Mouse (Mus musculus) neural tube, embryonic 14.5 days (tissue): Measurements from ENCODE around the gene Plekhh1. TPM values are rescaled to one million over a fixed set of nuclear protein-coding genes. Genes with fewer than 3 reads are reported as not detected.

Source experiments
- ATAC-seq: fragments of 200-750 bp; cut with Nextera tagmentation; 2 replicates; pipeline ENCODE4 v1.8.0; 2017; ENCODE audit warnings: low read depth, mild to moderate bottlenecking, moderate TSS enrichment, moderate library complexity
- H3K27ac ChIP-seq: fragments of 300-500 bp; sonication (generic); 2 replicates; pipeline ENCODE4 v1.5.1; 2014; ENCODE audit warnings: low read depth, mild to moderate bottlenecking, control low read depth, low read length, moderate library complexity, mixed read lengths
- H3K27me3 ChIP-seq: fragments of 300-500 bp; sonication (generic); 2 replicates; pipeline ENCODE4 v1.6.1; 2014; ENCODE audit warnings: low read length; ENCODE audit not compliant: control insufficient read depth, insufficient read depth
- H3K36me3 ChIP-seq: fragments of 300-500 bp; sonication (generic); 2 replicates; pipeline ENCODE4 v1.6.1; 2014; ENCODE audit warnings: low read length, mixed read lengths; ENCODE audit not compliant: control insufficient read depth, insufficient read depth
- H3K4me1 ChIP-seq: fragments of 300-500 bp; sonication (generic); 2 replicates; pipeline ENCODE4 v1.6.1; 2014; ENCODE audit warnings: low read length; ENCODE audit not compliant: control insufficient read depth, insufficient read depth
- H3K4me2 ChIP-seq: fragments of 300-500 bp; sonication (generic); 2 replicates; pipeline ENCODE4 v1.6.1; 2014; ENCODE audit warnings: mild to moderate bottlenecking, low read depth, low read length, control low read depth
- H3K4me3 ChIP-seq: fragments of 300-500 bp; sonication (generic); 2 replicates; pipeline ENCODE4 v1.5.1; 2014; ENCODE audit warnings: low read depth, low read length, control low read depth, mixed read lengths
- H3K9ac ChIP-seq: fragments of 300-500 bp; sonication (generic); replicated peaks from 2 replicates; pipeline ENCODE4 v1.6.1; 2014; ENCODE audit warnings: low read depth, mild to moderate bottlenecking, control low read depth, low read length, mixed read lengths
- H3K9me3 ChIP-seq: fragments of 300-500 bp; sonication (generic); 2 replicates; pipeline ENCODE4 v1.6.1; 2016; ENCODE audit warnings: low read length; ENCODE audit not compliant: control insufficient read depth
- WGBS: fragments of 180-500 bp; shearing (Covaris S2); extraction: QIAGEN DNeasy Blood & Tissue Kit; methylation state at CpG from one replicate; pipeline ENCODE4 v1.1.7; 2014; 5-methylcytosine and 5-hydroxymethylcytosine counted together
- polyA plus RNA-seq: library from polyadenylated mRNA; unstranded; fragments of >200 nt; fragmentation: Nextera tagmentation; extraction: Ambion mirVana; gene quantifications from 2 replicates; pipeline ENCODE4 v1.2.1, GENCODE M21; 2014

Gene Plekhh1
- polyA plus RNA-seq, 1 experiment from 2014 or later, result 2.4 TPM

DNA sequence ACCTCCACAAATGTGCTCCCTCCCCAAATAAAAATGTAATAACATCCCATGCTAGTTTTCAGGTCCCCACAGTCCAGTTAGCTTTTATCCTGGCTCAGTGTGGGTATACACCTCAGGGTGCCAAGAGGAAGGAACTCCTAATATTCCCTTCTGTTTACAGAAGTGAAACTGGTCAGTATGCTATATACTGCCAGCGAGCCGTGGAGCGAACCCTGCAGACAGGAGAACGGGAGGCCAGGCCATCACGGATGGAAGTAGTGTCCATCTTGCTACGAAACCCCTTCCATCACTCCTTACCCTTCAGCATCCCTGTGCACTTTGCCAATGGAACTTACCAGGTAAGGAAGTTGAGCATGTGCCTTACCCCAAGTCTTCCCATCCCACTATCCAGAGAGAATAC, 43.6 kb downstream of the Plekhh1 start:
- no peak for ATAC-seq
- Histone ChIP-seq H3K4me3 (no peak overlapping the region), H3K9me3 (no peaks in the 10 kb centered on the region), H3K27me3 (no peaks in the 10 kb centered on the region), H3K4me1 (no peaks in the 10 kb centered on the region), H3K36me3 (peaks cover 30% of the 10 kb centered on the region), H3K9ac (no peak overlapping the region), H3K4me2 (no peak overlapping the region), H3K27ac (no peak overlapping the region)
- WGBS, result 87% methylated on average over 6 of the region's 6 CpGs

DNA sequence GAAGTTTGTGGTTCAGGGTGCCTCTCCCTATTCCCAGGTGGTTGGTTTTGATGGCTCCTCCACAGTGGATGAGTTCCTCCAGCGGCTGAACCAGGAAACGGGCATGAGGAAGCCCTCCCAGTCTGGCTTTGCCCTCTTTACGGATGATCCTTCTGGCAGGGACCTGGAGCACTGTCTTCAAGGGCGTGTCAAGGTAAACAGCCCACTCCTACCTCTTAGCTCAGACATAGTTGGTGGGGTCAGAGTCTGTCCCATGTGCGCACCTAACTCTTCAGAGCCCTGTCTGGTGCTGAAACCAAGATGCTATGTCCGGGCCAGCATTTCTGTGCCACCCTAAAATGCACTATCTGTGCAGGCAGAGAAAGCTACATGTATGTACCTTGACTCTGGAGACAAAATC, 44.4 kb downstream of the Plekhh1 start:
- Histone ChIP-seq H3K4me3 (no peak overlapping the region), H3K9ac (no peak overlapping the region), H3K36me3 (peaks cover 24% of the 10 kb centered on the region), H3K4me2 (no peak overlapping the region), H3K27ac (no peak overlapping the region), H3K27me3 (no peaks in the 10 kb centered on the region), H3K4me1 (no peaks in the 10 kb centered on the region), H3K9me3 (no peaks in the 10 kb centered on the region)
- ATAC-seq, result no peak
- WGBS, result 96% methylated on average over 6 of the region's 6 CpGs

DNA sequence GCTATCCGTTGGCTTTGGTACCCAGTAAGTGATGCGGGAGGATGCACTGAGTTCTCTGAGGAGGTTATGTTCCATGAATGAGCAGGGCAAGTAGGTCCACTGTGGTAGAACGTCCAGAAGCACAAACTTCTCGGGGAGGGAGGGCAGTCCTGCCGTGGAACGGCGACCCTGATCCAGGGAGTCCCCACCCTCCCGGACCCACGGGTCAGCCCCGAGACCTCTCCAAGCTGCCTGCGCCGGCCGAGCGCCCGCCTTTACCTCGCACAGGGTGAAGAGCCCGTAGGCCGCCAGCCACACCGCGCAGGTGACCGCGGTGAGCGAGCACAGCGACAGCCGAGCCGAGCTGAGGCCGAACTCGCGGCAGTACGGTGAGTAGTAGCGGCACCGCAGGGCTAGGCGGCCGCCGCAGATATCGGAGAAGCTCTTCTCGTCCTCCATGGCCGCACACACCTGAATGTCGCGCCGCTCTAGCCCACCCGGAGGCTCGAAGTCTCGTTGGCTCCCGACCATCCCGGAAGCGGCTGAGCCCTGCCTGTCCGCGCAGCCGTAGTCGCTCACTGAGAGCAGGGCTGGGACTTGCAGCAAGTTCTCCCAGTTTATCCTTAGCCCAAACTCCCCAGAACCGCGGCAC, 60.3 kb downstream of the Plekhh1 start, which contains the start of gene Pigh:
Gene Pigh (minus strand): TSS at position 470 of the 631 bp plus-strand sequence.
- Histone ChIP-seq H3K4me1 (peaks cover 10% of the 10 kb centered on the region; the same call in 1 of the 2 replicates), H3K27ac (0 out of 2 replicates have a peak within 1 kb of the TSS, but pooled peaks have one; percentile 44), H3K9me3 (no peaks in the 10 kb centered on the region), H3K36me3 (no peaks in the 10 kb centered on the region), H3K4me2 (peak within 1 kb of the TSS; percentile 66), H3K27me3 (no peaks in the 10 kb centered on the region), H3K9ac (peak within 1 kb of the TSS; percentile 90), H3K4me3 (peak within 1 kb of the TSS; percentile 93)
- WGBS, result under 1% methylated on average over 49 of the region's 53 CpGs
- peak; percentile 100 for ATAC-seq

DNA sequence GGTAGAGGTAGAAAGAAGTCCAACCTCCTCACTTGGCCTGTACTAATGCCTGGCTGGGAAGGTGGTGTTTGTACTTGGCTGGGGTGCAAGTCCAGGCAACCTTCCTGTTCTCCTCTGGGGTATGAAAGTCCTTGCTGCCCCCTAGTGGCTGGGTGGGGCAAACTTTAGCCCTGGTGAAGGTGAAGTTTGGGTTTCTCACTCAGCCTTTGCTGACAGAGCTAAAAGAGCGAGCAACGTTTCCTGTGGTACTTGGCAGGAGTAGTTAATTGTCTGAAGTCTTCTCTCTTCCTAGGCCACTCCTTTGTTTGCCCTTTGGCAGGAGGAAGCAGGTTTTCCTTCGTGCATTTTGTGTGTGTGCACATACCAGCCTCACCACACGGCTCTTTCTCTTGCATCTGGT, 63.6 kb downstream of the Plekhh1 start:
- H3K27ac ChIP-seq, result no peak overlapping the region
- WGBS, result 54% methylated on average over 4 of the region's 4 CpGs
- peaks cover 10% of the 10 kb centered on the region; the same call in 1 of the 2 replicates for H3K4me1 ChIP-seq
- no peak overlapping the region for H3K4me3 ChIP-seq
- no peak for ATAC-seq
- no peak overlapping the region for H3K4me2 ChIP-seq
- H3K9me3 ChIP-seq, result no peaks in the 10 kb centered on the region
- H3K9ac ChIP-seq, result no peak overlapping the region
- H3K36me3 ChIP-seq, result no peaks in the 10 kb centered on the region
- H3K27me3 ChIP-seq, result no peaks in the 10 kb centered on the region

DNA sequence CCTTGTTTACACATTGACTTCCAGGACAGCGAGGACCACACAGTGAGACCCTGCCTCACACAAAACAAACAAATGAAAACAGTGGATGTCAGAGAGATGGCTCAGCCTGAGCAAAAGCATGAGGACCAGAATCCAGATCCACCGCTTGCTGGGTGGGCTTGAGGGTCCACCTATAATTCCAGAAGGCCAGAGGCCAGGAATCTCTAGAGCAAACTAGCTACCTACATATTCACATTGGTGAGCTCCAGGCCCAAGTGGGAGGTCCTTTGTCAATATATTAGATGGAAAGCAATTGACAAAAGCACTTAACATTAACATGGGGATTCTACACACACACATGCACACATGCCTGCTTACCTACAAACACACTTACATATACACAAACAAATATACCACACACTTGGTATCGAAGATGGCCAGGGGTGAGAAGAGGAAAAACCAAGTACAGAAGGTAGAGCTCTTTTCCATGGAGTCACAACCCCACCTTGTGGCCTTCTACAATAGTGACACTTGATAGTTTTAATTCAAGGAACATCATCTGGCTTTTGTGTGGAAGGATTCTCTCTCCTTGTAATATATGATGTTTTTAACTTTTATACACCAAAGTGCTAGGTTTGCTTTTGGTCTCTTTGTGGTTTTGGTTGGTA, 68.3 kb downstream of the Plekhh1 start:
- whole genome bisulfite sequencing, result 57% methylated on average over 3 of the region's 3 CpGs
- no peak overlapping the region for H3K9ac ChIP-seq
- no peaks in the 10 kb centered on the region for H3K4me1 ChIP-seq
- H3K9me3 ChIP-seq, result no peaks in the 10 kb centered on the region
- H3K4me2 ChIP-seq, result no peak overlapping the region
- H3K36me3 ChIP-seq, result no peaks in the 10 kb centered on the region
- no peak overlapping the region for H3K4me3 ChIP-seq
- ATAC-seq, result no peak
- H3K27me3 ChIP-seq, result no peaks in the 10 kb centered on the region
- H3K27ac ChIP-seq, result no peak overlapping the region

DNA sequence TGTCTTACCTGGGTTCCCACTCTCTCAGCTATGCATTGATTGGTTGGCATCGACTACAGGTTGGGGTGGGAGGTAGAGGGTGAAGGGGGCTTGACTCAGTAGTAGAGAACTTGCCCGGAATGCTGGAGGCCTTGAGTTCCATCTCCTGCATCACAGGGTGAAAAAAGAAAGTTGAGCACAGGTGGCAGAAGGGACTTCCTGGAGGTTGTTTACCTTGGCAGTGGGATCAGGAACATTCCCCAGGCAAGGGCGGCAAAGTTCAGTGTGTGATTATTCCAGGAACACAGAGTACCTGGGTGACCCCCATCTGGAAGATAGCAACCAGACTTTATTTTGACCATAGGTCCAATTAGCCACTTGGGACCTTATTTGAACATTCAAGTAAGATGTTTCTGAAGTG, 74.8 kb downstream of the Plekhh1 start:
- H3K36me3 ChIP-seq, result no peaks in the 10 kb centered on the region
- no peak overlapping the region for H3K4me3 ChIP-seq
- WGBS, result 92% methylated on average over 3 of the region's 3 CpGs
- no peaks in the 10 kb centered on the region for H3K9me3 ChIP-seq
- H3K4me1 ChIP-seq, result no peaks in the 10 kb centered on the region
- H3K27ac ChIP-seq, result no peak overlapping the region
- no peak overlapping the region for H3K4me2 ChIP-seq
- ATAC-seq, result no peak
- H3K9ac ChIP-seq, result no peak overlapping the region
- no peaks in the 10 kb centered on the region for H3K27me3 ChIP-seq

DNA sequence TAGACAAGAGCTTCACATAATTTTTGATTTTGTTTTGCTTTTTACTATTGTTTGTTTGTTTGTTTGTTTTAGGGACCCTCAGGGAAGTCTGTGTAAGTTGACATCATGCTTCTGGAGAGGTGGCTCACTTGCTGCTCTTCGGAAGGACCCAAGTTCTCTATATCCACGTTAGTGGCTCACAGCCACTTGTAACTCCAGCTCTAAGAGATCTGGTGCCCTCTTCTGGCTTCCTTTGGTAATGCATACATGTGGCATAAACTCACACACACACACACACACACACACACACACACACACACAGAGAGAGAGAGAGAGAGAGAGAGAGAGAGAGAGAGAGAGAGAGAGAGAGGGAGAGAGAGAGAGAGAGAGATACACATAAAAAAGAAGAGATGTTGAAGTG, 75.6 kb downstream of the Plekhh1 start:
- Histone ChIP-seq H3K36me3 (no peaks in the 10 kb centered on the region), H3K27me3 (no peaks in the 10 kb centered on the region), H3K9ac (no peak overlapping the region), H3K4me2 (no peak overlapping the region), H3K4me3 (no peak overlapping the region), H3K27ac (no peak overlapping the region), H3K4me1 (no peaks in the 10 kb centered on the region), H3K9me3 (no peaks in the 10 kb centered on the region)
- WGBS, result 74% methylated on average over 2 of the region's 2 CpGs
- ATAC-seq, result no peak

DNA sequence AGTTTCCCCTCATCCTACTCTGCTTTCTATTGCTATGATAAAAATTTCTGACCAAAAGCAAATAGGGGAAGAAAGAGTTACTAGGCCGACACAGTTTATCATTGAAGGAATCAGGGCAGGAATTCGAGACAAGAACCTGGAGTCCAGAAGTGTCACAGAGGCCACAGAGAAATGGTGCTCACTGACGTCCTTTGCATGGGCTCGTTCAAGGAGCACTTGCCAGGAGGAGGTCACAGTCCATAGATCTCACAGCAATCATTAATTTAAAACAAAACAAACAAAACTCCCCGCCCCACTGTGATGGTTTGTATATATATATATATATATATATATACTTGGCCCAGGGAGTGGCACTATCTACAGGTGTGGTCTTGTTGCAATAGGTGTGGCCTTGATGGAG, 76.3 kb downstream of the Plekhh1 start:
- H3K9ac ChIP-seq, result no peak overlapping the region
- H3K4me1 ChIP-seq, result no peaks in the 10 kb centered on the region
- no peak overlapping the region for H3K4me2 ChIP-seq
- no peak for ATAC-seq
- 88% methylated on average over 5 of the region's 5 CpGs for WGBS
- H3K9me3 ChIP-seq, result no peaks in the 10 kb centered on the region
- H3K27me3 ChIP-seq, result no peaks in the 10 kb centered on the region
- H3K27ac ChIP-seq, result no peak overlapping the region
- no peak overlapping the region for H3K4me3 ChIP-seq
- no peaks in the 10 kb centered on the region for H3K36me3 ChIP-seq

DNA sequence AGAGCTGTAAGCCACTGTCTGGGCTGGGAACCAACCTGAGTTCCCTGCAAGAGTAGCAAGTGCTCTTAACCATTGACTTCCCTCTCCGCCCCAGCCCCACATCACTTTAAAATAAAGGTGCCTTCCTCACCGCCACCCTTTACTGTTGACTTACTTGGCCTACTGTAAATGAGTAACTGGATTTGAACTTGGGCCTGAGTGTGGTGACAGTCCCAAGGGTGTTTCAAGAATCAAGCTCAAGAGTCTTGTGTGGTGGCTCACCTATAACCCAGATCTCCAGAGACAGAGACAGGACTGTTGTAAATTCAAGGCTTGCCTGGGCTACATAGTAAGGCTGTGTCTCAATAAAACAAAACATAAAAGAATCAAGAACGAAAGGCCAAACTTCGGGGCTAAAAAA, 90.0 kb downstream of the Plekhh1 start:
- no peak overlapping the region for H3K4me3 ChIP-seq
- no peaks in the 10 kb centered on the region for H3K27me3 ChIP-seq
- H3K9ac ChIP-seq, result no peak overlapping the region
- no peaks in the 10 kb centered on the region for H3K36me3 ChIP-seq
- H3K4me2 ChIP-seq, result no peak overlapping the region
- H3K27ac ChIP-seq, result no peak overlapping the region
- WGBS, result 91% methylated on average over 4 of the region's 4 CpGs
- no peaks in the 10 kb centered on the region for H3K4me1 ChIP-seq
- ATAC-seq, result no peak
- H3K9me3 ChIP-seq, result no peaks in the 10 kb centered on the region
